Mouse (Mus musculus): Measurements from ENCODE around the gene Cnmd. TPM values are rescaled to one million over a fixed set of nuclear protein-coding genes. Genes with fewer than 3 reads are reported as not detected.

Gene Cnmd
- total RNA-seq, 2 experiments from 2014 or later = not detected

Other genes with a start within 250 kb of the Cnmd start
- 10 to 100 TPM; 12.4 to 13.1 TPM for gene Kbtbd7, start 235.7 kb downstream of the Cnmd start, total RNA-seq (2021)
- under 1 TPM; 0.37 to 0.62 TPM for gene Kbtbd6, start 210.3 kb downstream of the Cnmd start, total RNA-seq (2021)
- 10 to 100 TPM; 21.3 to 23.3 TPM for gene Elf1, start 181.0 kb downstream of the Cnmd start, total RNA-seq (2021)
- gene Wbp4, start 180.7 kb downstream of the Cnmd start, total RNA-seq (2021) = 10 to 100 TPM; 22.8 to 24.8 TPM
- gene Sugt1, start 74.5 kb downstream of the Cnmd start, total RNA-seq (2021) = 10 to 100 TPM; 83.3 to 89.9 TPM
- not detected for gene Pcdh8, start 109.1 kb upstream of the Cnmd start, total RNA-seq (2021)

Data from heart, postnatal 10 days (tissue).